Mouse (Mus musculus) hindbrain, embryonic 13.5 days (tissue): ENCODE measurements at regions not wholly inside any gene's neighbourhood (a gene's known extent, or its start where the extent isn't known, plus 50 kb on each side); places are given as distances from the start of the nearest gene placed in this dataset.
A peak's percentile ranks its signal among the peaks of the same experiment; 100 is the strongest.

Experiments used
- ATAC-seq: fragments of 200-750 bp; cut with Nextera tagmentation; 2 replicates; pipeline ENCODE4 v1.8.0; 2017; ENCODE audit warnings: moderate TSS enrichment; ENCODE audit not compliant: low FRiP score
- H3K27ac ChIP-seq: fragments of 300-500 bp; sonication (generic); 2 replicates; pipeline ENCODE4 v1.5.1; 2015; ENCODE audit warnings: inconsistent platforms, mild to moderate bottlenecking, moderate library complexity
- H3K27me3 ChIP-seq: fragments of 300-500 bp; sonication (generic); 2 replicates; pipeline ENCODE4 v1.6.1; 2015; ENCODE audit warnings: mild to moderate bottlenecking, inconsistent platforms
- H3K36me3 ChIP-seq: fragments of 300-500 bp; sonication (generic); 2 replicates; pipeline ENCODE4 v1.6.1; 2015; ENCODE audit warnings: mild to moderate bottlenecking, inconsistent platforms
- H3K4me1 ChIP-seq: fragments of 300-500 bp; sonication (generic); replicated peaks from 2 replicates; pipeline ENCODE4 v1.6.1; 2015; ENCODE audit warnings: inconsistent platforms
- H3K4me2 ChIP-seq: fragments of 300-500 bp; sonication (generic); 2 replicates; pipeline ENCODE4 v1.6.1; 2015; ENCODE audit warnings: inconsistent platforms, mild to moderate bottlenecking, moderate library complexity
- H3K4me3 ChIP-seq: fragments of 300-500 bp; sonication (generic); 2 replicates; pipeline ENCODE4 v1.5.1; 2015; ENCODE audit warnings: mild to moderate bottlenecking, inconsistent platforms
- H3K9ac ChIP-seq: fragments of 300-500 bp; sonication (generic); 2 replicates; pipeline ENCODE4 v1.6.1; 2015; ENCODE audit warnings: mild to moderate bottlenecking, inconsistent platforms
- H3K9me3 ChIP-seq: fragments of 300-500 bp; sonication (generic); 2 replicates; pipeline ENCODE4 v1.6.1; 2016; ENCODE audit warnings: inconsistent platforms
- WGBS: fragments of 180-500 bp; shearing (Covaris S2); methylation state at CpG from one replicate; pipeline ENCODE4 v1.1.7; 2015; 5-methylcytosine and 5-hydroxymethylcytosine counted together

GRCm38 (mm10) chr11:117589422-117589821, 64.7 kb upstream of the Tnrc6c start:
- H3K4me2 ChIP-seq = no peak overlapping the region
- no peaks in the 10 kb centered on the region for H3K36me3 ChIP-seq
- H3K4me1 ChIP-seq = peaks cover 27% of the 10 kb centered on the region
- H3K9me3 ChIP-seq = no peaks in the 10 kb centered on the region; the same call in 1 of the 2 replicates
- no peak overlapping the region for H3K4me3 ChIP-seq
- no peak for ATAC-seq
- H3K9ac ChIP-seq = no peak overlapping the region
- no peak overlapping the region; the same call in 1 of the 2 replicates for H3K27ac ChIP-seq
- WGBS = 73% methylated on average over 14 of the region's 14 CpGs
- H3K27me3 ChIP-seq = no peaks in the 10 kb centered on the region

GRCm38 (mm10) chr11:117592570-117592969, 61.5 kb upstream of the Tnrc6c start:
- H3K4me2 ChIP-seq = no peak overlapping the region
- H3K36me3 ChIP-seq = no peaks in the 10 kb centered on the region
- H3K27ac ChIP-seq = no peak overlapping the region
- H3K9me3 ChIP-seq = no peaks in the 10 kb centered on the region; the same call in 1 of the 2 replicates
- no peak for ATAC-seq
- H3K4me1 ChIP-seq = peaks cover 35% of the 10 kb centered on the region
- WGBS = 65% methylated on average over 3 of the region's 3 CpGs
- no peak overlapping the region for H3K4me3 ChIP-seq
- H3K9ac ChIP-seq = no peak overlapping the region
- peaks cover 28% of the 10 kb centered on the region for H3K27me3 ChIP-seq

GRCm38 (mm10) chr11:117596201-117596600, 57.9 kb upstream of the Tnrc6c start:
- WGBS = 72% methylated on average over 6 of the region's 6 CpGs
- Histone ChIP-seq H3K4me2 (no peak overlapping the region), H3K9ac (no peak overlapping the region), H3K9me3 (no peaks in the 10 kb centered on the region), H3K27me3 (peaks cover 41% of the 10 kb centered on the region), H3K4me1 (peaks cover 66% of the 10 kb centered on the region), H3K27ac (no peak overlapping the region), H3K4me3 (no peak overlapping the region), H3K36me3 (no peaks in the 10 kb centered on the region)
- no peak for ATAC-seq

- 25% methylated on average over 5 of the region's 5 CpGs for WGBS
- Histone ChIP-seq H3K27me3 (peaks cover 53% of the 10 kb centered on the region), H3K4me1 (peaks cover 63% of the 10 kb centered on the region), H3K9me3 (no peaks in the 10 kb centered on the region), H3K4me3 (no peak overlapping the region), H3K36me3 (no peaks in the 10 kb centered on the region), H3K4me2 (peak overlapping the region; percentile 34), H3K9ac (peak overlapping the region; percentile 59), H3K27ac (peak overlapping the region; percentile 92)
- ATAC-seq = no peak
Measured at GRCm38 (mm10) chr11:117597754-117598153, 56.3 kb upstream of the Tnrc6c start.

GRCm38 (mm10) chr11:117598170-117598583, 55.9 kb upstream of the Tnrc6c start:
- H3K4me1 ChIP-seq = peaks cover 60% of the 10 kb centered on the region

GRCm38 (mm10) chr11:117598610-117599009, 55.5 kb upstream of the Tnrc6c start:
- no peak overlapping the region for H3K4me3 ChIP-seq
- no peaks in the 10 kb centered on the region for H3K36me3 ChIP-seq
- H3K4me1 ChIP-seq = peaks cover 58% of the 10 kb centered on the region
- peaks cover 53% of the 10 kb centered on the region for H3K27me3 ChIP-seq
- ATAC-seq = no peak
- H3K9ac ChIP-seq = 0 out of 2 replicates have a peak overlapping the region, but pooled peaks have one; percentile 1
- peak overlapping the region; percentile 34 for H3K4me2 ChIP-seq
- no peaks in the 10 kb centered on the region for H3K9me3 ChIP-seq
- peak overlapping the region; percentile 92 for H3K27ac ChIP-seq
- 5% methylated on average over 9 of the region's 9 CpGs for WGBS

More at GRCm38 (mm10) chr11:117598170-117598583, 55.9 kb upstream of the Tnrc6c start:
- ATAC-seq = peak; percentile 67
- H3K4me2 ChIP-seq = peak overlapping the region; percentile 34
- H3K27me3 ChIP-seq = peaks cover 53% of the 10 kb centered on the region
- no peaks in the 10 kb centered on the region for H3K9me3 ChIP-seq
- H3K4me3 ChIP-seq = no peak overlapping the region
- peak overlapping the region; percentile 59 for H3K9ac ChIP-seq
- under 1% methylated on average over 6 of the region's 6 CpGs for WGBS
- no peaks in the 10 kb centered on the region for H3K36me3 ChIP-seq
- H3K27ac ChIP-seq = peak overlapping the region; percentile 92

GRCm38 (mm10) chr11:117599049-117599787, 54.9 kb upstream of the Tnrc6c start:
- Histone ChIP-seq H3K4me3 (no peak overlapping the region), H3K9ac (peak overlapping the region; percentile 16; the same call in 1 of the 2 replicates), H3K36me3 (no peaks in the 10 kb centered on the region), H3K4me2 (peak overlapping the region; percentile 34), H3K27ac (peak overlapping the region; percentile 92), H3K4me1 (peaks cover 58% of the 10 kb centered on the region), H3K27me3 (peaks cover 56% of the 10 kb centered on the region), H3K9me3 (no peaks in the 10 kb centered on the region)
- ATAC-seq = no peak
- WGBS = 8% methylated on average over 16 of the region's 16 CpGs

- peaks cover 58% of the 10 kb centered on the region for H3K4me1 ChIP-seq
- peaks cover 53% of the 10 kb centered on the region for H3K27me3 ChIP-seq
- peak overlapping the region; percentile 92; the same call in 1 of the 2 replicates for H3K27ac ChIP-seq
- no peaks in the 10 kb centered on the region for H3K36me3 ChIP-seq
- H3K4me3 ChIP-seq = no peak overlapping the region
- H3K9ac ChIP-seq = peak overlapping the region; percentile 16; the same call in 1 of the 2 replicates
- no peak for ATAC-seq
- 10% methylated on average over 14 of the region's 14 CpGs for WGBS
- H3K4me2 ChIP-seq = peak overlapping the region; percentile 34
- H3K9me3 ChIP-seq = no peaks in the 10 kb centered on the region
Measured at GRCm38 (mm10) chr11:117599788-117600263, 54.3 kb upstream of the Tnrc6c start.

GRCm38 (mm10) chr11:117601147-117601546, 52.9 kb upstream of the Tnrc6c start:
- Histone ChIP-seq H3K9me3 (no peaks in the 10 kb centered on the region), H3K4me3 (no peak overlapping the region), H3K27me3 (peaks cover 42% of the 10 kb centered on the region), H3K9ac (no peak overlapping the region), H3K36me3 (no peaks in the 10 kb centered on the region), H3K27ac (no peak overlapping the region), H3K4me2 (no peak overlapping the region), H3K4me1 (peaks cover 63% of the 10 kb centered on the region)
- no peak for ATAC-seq
- 7% methylated on average over 4 of the region's 5 CpGs for WGBS

- no peak for ATAC-seq
- no peak overlapping the region for H3K4me2 ChIP-seq
- H3K27me3 ChIP-seq = peaks cover 34% of the 10 kb centered on the region
- no peak overlapping the region for H3K27ac ChIP-seq
- WGBS = 9% methylated on average over 2 of the region's 2 CpGs
- H3K9ac ChIP-seq = no peak overlapping the region
- H3K4me1 ChIP-seq = peaks cover 59% of the 10 kb centered on the region
- H3K4me3 ChIP-seq = no peak overlapping the region
- H3K9me3 ChIP-seq = no peaks in the 10 kb centered on the region
- H3K36me3 ChIP-seq = no peaks in the 10 kb centered on the region
Measured at GRCm38 (mm10) chr11:117604019-117604418, 50.1 kb upstream of the Tnrc6c start.
